Mouse (Mus musculus) mouse trophoblast stem cell (cell line): ENCODE data around the gene Gm21866.
"Not testable (repeated sequence)": the region's sequence is repeated elsewhere in the genome, so short reads cannot be mapped to it uniquely, and the experiment has no call there.

Experiments used
- in situ Hi-C, 2 experiments: fragments of 300-500 bp; cut with MseI, MboI; formaldehyde crosslinking; loops; 2 replicates in 1 of 2; 3 replicates in 1 of 2; pipeline ENCODE4 v1.15.1; 2025

Gene Gm21866

DNA sequence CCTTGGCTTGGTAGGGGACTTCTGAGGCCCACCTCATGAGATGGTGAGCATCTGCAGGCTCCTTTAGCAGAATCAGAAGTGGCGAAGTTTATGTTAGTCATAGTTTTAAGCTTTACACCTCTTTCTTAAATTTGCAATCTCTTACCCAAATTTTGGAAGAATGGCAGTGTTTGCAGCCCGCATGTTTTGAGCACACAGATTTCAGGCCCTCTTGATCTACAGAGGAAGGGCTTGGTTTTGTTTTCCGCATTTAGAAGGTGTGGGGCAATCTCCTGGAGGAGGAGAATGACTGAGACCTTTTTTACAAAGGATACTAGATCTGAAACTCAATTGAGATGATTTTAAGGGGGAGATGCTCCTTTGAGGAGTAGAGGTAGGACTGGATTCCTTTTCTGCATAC is at the start of gene Gm21866:
Gene Gm21866 (minus strand): TSS at position 101 of the 400 bp plus-strand sequence.
- in situ Hi-C loops, result not testable (repeated sequence)

DNA sequence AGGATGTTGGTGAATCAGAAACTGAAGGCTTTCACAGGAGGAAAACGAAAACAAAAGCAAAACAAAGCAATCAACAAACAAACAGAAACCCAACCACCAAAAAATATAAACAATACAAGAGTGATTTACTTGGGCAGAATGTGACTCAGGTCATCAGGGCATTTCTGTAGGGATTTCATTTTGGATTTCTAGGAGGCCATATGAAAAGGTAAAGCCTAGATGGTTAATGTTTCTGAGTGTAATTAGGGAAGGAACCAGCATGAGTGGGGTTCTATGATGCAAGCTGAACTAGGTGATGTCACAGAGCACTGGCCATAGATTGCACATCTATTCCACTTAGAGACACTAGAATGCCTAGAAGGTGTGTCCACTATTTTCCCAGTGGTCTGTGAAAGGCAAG is 28.3 kb upstream of the Gm21866 start, which contains the start of gene Gm20773:
Gene Gm20773 (plus strand): TSS at position 301 of the 400 bp plus-strand sequence.
- in situ Hi-C loops, result not testable (repeated sequence)
